Mouse (Mus musculus) heart, postnatal 14 days (tissue): ENCODE measurements at regions not wholly inside any gene's neighbourhood (a gene's known extent, or its start where the extent isn't known, plus 50 kb on each side); places are given as distances from the start of the nearest gene placed in this dataset.

ENCODE experiments used
- DNase-seq, 2 experiments: peaks; one replicate each; pipeline ENCODE4 v3.0.0; 2021 to 2022
- intact Hi-C: fragments of 180-260 bp; cut with DNase I; formaldehyde crosslinking; loops from one replicate; pipeline ENCODE4 v1.15.1; 2025

- no peak for DNase-seq
- intact Hi-C loops: no loop called here
Measured at GRCm38 (mm10) chr11:24472617-24473367, 394.9 kb downstream of the Bcl11a start.

- peak in 1 of 2 experiments; percentile 6 for DNase-seq
- intact Hi-C loops: no loop called here
Measured at GRCm38 (mm10) chr11:24473368-24474010, 395.6 kb downstream of the Bcl11a start.

- no peak for DNase-seq
- intact Hi-C loops: no loop called here
Measured at GRCm38 (mm10) chr11:24502722-24503424, 425.0 kb downstream of the Bcl11a start.

GRCm38 (mm10) chr11:24515568-24515967, 437.7 kb downstream of the Bcl11a start:
- no peak for DNase-seq
- intact Hi-C loops: no loop called here

GRCm38 (mm10) chr11:24535462-24535861, 457.6 kb downstream of the Bcl11a start:
- no peak for DNase-seq
- intact Hi-C loops: no loop called here

- DNase-seq: no peak
- intact Hi-C loops: no loop called here
Measured at GRCm38 (mm10) chr11:24537721-24538120, 459.9 kb downstream of the Bcl11a start.

- no peak for DNase-seq
- intact Hi-C loops: no loop called here
Measured at GRCm38 (mm10) chr11:24569655-24570054, 491.8 kb downstream of the Bcl11a start.

- no peak for DNase-seq
- intact Hi-C loops: no loop called here
Measured at GRCm38 (mm10) chr11:24613529-24613928, 535.7 kb downstream of the Bcl11a start.

GRCm38 (mm10) chr11:24615436-24615835, 537.6 kb downstream of the Bcl11a start:
- no peak for DNase-seq
- intact Hi-C loops: no loop called here

- no peak for DNase-seq
- intact Hi-C loops: no loop called here
Measured at GRCm38 (mm10) chr11:24618586-24618985, 540.7 kb downstream of the Bcl11a start.

GRCm38 (mm10) chr11:24619021-24619420, 541.2 kb downstream of the Bcl11a start:
- DNase-seq: no peak
- intact Hi-C loops: no loop called here

- intact Hi-C loops: no loop called here
- DNase-seq: no peak
Measured at GRCm38 (mm10) chr11:24628619-24629018, 550.8 kb downstream of the Bcl11a start.

- DNase-seq: peak; percentile 1 to 5
- intact Hi-C loops: no loop called here
Measured at GRCm38 (mm10) chr11:24629431-24629830, 551.6 kb downstream of the Bcl11a start.

- intact Hi-C loops: no loop called here
- DNase-seq: no peak
Measured at GRCm38 (mm10) chr11:24630403-24630900, 552.6 kb downstream of the Bcl11a start.

- DNase-seq: no peak
- intact Hi-C loops: no loop called here
Measured at GRCm38 (mm10) chr11:24631651-24632050, 553.8 kb downstream of the Bcl11a start.

GRCm38 (mm10) chr11:24636716-24637115, 558.9 kb downstream of the Bcl11a start:
- intact Hi-C loops: no loop called here
- no peak for DNase-seq

GRCm38 (mm10) chr11:24643439-24644109, 565.7 kb downstream of the Bcl11a start:
- DNase-seq: no peak
- intact Hi-C loops: no loop called here

GRCm38 (mm10) chr11:24652852-24653251, 575.0 kb downstream of the Bcl11a start:
- no peak for DNase-seq
- intact Hi-C loops: no loop called here

- no peak for DNase-seq
- intact Hi-C loops: no loop called here
Measured at GRCm38 (mm10) chr11:24664082-24664481, 586.2 kb downstream of the Bcl11a start.

- intact Hi-C loops: no loop called here
- DNase-seq: no peak
Measured at GRCm38 (mm10) chr11:24665310-24665709, 587.5 kb downstream of the Bcl11a start.

GRCm38 (mm10) chr11:24671662-24672061, 593.8 kb downstream of the Bcl11a start:
- intact Hi-C loops: no loop called here
- no peak for DNase-seq
